Mouse (Mus musculus): ENCODE measurements around the gene Cep83. TPM values are rescaled to one million over a fixed set of nuclear protein-coding genes. Genes with fewer than 3 reads are reported as not detected.
"Not testable (repeated sequence)": the region's sequence is repeated elsewhere in the genome, so short reads cannot be mapped to it uniquely, and the experiment has no call there.

Cep83 gene
- polyA plus RNA-seq, 1 experiment from 2014 or later: 22.7 TPM

DNA sequence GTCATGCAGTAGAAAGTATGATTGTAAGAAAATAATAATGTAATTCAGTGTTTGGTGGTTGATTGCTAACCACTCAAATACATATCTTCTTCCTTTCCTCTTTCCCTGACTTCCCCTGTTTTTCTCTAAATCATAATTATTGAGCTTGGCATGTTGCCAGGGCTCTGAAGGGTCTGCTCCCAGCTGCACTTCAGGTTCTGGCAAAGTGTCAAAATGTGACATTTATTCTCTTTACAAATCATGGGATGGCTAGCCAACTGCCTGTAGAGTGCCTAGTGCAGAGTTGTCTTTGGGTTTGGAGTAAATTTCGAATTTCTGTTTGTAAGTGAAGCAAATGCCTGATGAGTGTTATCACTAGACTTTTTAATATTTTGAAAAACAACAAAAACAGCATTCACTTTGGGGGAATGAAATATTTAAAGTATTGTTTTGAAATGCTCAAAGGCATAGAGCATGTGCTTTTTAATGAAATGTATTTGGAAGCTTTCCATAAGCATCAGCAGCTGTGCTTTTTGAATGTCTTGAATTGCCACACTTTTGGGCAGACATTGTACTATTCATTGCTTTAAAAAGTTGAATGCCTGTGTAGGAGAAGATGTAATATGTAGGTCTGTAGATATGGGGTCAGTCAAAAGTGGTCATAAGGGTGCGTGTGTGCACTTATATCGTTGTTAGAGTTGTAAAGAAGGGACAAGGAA lies 21.3 kb downstream of the Cep83 start:
- 78% methylated on average over 3 of the region's 3 CpGs for WGBS
- Histone ChIP-seq H3K36me3 (no peaks in the 10 kb centered on the region), H3K27ac (replicated peaks) (no peak overlapping the region), H3K9me3 (0 out of 2 replicates have a peak, but pooled peaks cover 5% of the 10 kb centered on the region), H3K9ac (no peak overlapping the region), H3K4me3 (no peak overlapping the region), H3K4me1 (replicated peaks) (peaks cover 8% of the 10 kb centered on the region; the same call in 1 of the 2 replicates), H3K4me2 (no peak overlapping the region), H3K27me3 (no peaks in the 10 kb centered on the region)
- ATAC-seq (ENCODE audit: low read depth): no peak

GRCm38 (mm10) chr10:94710320-94710695 lies 21.9 kb downstream of the Cep83 start:
- H3K36me3 ChIP-seq: no peaks in the 10 kb centered on the region
- no peak overlapping the region for H3K4me3 ChIP-seq
- H3K4me1 ChIP-seq (replicated peaks): peaks cover 8% of the 10 kb centered on the region; the same call in 1 of the 2 replicates
- H3K9me3 ChIP-seq: 0 out of 2 replicates have a peak, but pooled peaks cover 5% of the 10 kb centered on the region
- ATAC-seq (ENCODE audit: low read depth): no peak
- H3K4me2 ChIP-seq: no peak overlapping the region
- WGBS: 93% methylated on average over 2 of the region's 2 CpGs
- no peaks in the 10 kb centered on the region for H3K27me3 ChIP-seq
- H3K9ac ChIP-seq: no peak overlapping the region
- H3K27ac ChIP-seq (replicated peaks): no peak overlapping the region

GRCm38 (mm10) chr10:94720300-94720699 lies 31.8 kb downstream of the Cep83 start:
- H3K4me2 ChIP-seq: no peak overlapping the region
- 0 out of 2 replicates have a peak, but pooled peaks cover 5% of the 10 kb centered on the region for H3K4me1 ChIP-seq (replicated peaks)
- no peaks in the 10 kb centered on the region for H3K27me3 ChIP-seq
- no peak overlapping the region for H3K4me3 ChIP-seq
- H3K9ac ChIP-seq: no peak overlapping the region
- peaks cover 13% of the 10 kb centered on the region; the same call in 1 of the 2 replicates for H3K36me3 ChIP-seq
- WGBS: 94% methylated on average over 6 of the region's 6 CpGs
- no peak for ATAC-seq (ENCODE audit: low read depth)
- H3K9me3 ChIP-seq: no peaks in the 10 kb centered on the region
- H3K27ac ChIP-seq (replicated peaks): no peak overlapping the region

DNA sequence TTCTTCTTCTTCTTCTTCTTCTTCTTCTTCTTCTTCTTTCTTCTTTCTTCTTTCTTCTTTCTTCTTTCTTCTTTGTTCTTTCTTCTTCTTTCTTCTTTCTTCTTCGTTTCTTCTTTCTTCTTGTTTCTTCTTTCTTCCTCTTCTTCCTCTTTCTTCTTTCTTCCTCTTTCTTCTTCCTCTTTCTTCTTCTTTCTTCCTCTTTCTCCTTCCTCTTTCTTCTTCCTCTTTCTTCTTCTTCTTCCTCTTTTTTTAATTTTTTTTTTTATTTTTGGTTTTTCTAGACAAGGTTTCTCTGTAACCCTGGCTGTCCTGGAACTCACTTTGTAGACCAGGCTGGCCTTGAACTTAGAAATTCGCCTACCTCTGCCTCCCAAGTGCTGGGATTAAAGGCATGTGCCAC lies 39.6 kb downstream of the Cep83 start:
- H3K27ac ChIP-seq (replicated peaks); H3K4me2 ChIP-seq; H3K9me3 ChIP-seq; H3K9ac ChIP-seq; H3K36me3 ChIP-seq; ATAC-seq (ENCODE audit: low read depth); H3K27me3 ChIP-seq; H3K4me3 ChIP-seq; H3K4me1 ChIP-seq (replicated peaks): not testable (repeated sequence)
- WGBS: 90% methylated on average over 2 of the region's 2 CpGs

DNA sequence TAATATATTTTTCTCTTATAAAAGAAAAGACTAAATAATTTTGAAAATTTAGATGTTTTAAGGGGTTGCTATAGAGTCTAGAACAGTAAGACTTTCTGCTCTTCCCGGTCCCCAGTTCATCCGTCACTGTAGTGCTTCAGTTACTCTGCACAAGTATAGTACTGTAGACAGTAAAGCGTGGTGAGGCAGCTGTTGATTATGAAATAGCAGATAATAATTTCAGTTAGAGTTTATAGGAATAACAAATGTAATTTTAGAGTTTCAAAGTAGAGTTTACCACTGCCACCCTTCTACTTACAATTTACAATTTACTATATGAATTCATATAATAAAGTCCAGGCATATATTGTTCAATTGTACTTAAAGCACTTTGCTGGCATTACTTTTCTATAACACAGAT lies 42.0 kb downstream of the Cep83 start:
- whole genome bisulfite sequencing: 98% methylated on average over 3 of the region's 3 CpGs
- Histone ChIP-seq H3K27ac (replicated peaks) (no peak overlapping the region), H3K4me3 (no peak overlapping the region), H3K36me3 (0 out of 2 replicates have a peak, but pooled peaks cover 7% of the 10 kb centered on the region), H3K4me2 (no peak overlapping the region), H3K27me3 (no peaks in the 10 kb centered on the region), H3K4me1 (replicated peaks) (no peaks in the 10 kb centered on the region), H3K9ac (no peak overlapping the region), H3K9me3 (no peaks in the 10 kb centered on the region)
- ATAC-seq (ENCODE audit: low read depth): no peak

DNA sequence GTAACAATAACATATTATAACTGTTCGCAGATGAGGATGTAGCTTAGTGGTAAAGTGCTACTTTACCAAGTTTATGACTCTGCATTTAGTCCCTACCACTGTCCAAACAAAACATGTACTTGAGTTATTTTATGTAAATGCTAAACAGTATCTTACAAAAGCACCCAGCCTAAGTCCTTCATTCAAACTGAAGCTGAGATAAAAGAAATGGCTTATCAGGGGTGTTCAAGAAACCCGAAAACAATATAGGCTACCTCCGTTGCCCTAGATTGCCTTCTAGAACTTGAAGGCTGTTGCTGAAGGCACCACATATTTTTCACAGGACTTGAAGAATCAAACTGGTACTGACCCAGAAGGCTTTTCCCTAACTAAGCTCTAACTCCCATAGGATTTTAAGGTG lies 46.4 kb downstream of the Cep83 start:
- no peaks in the 10 kb centered on the region for H3K27me3 ChIP-seq
- no peaks in the 10 kb centered on the region for H3K9me3 ChIP-seq
- no peak overlapping the region for H3K4me2 ChIP-seq
- no peak overlapping the region for H3K4me3 ChIP-seq
- no peaks in the 10 kb centered on the region for H3K36me3 ChIP-seq
- H3K4me1 ChIP-seq (replicated peaks): no peaks in the 10 kb centered on the region
- no peak overlapping the region for H3K9ac ChIP-seq
- H3K27ac ChIP-seq (replicated peaks): no peak overlapping the region
- no peak for ATAC-seq (ENCODE audit: low read depth)
- WGBS: 96% methylated on average over 3 of the region's 3 CpGs

- Histone ChIP-seq H3K27me3 (no peaks in the 10 kb centered on the region), H3K4me2 (no peak overlapping the region), H3K9ac (no peak overlapping the region), H3K27ac (replicated peaks) (no peak overlapping the region), H3K4me3 (no peak overlapping the region), H3K36me3 (no peaks in the 10 kb centered on the region), H3K4me1 (replicated peaks) (no peaks in the 10 kb centered on the region), H3K9me3 (no peaks in the 10 kb centered on the region)
- 83% methylated on average over 2 of the region's 2 CpGs for WGBS
- no peak for ATAC-seq (ENCODE audit: low read depth)
Measured at GRCm38 (mm10) chr10:94740221-94740620, 51.8 kb downstream of the Cep83 start.

- H3K4me3 ChIP-seq: no peak overlapping the region
- H3K9ac ChIP-seq: no peak overlapping the region
- no peaks in the 10 kb centered on the region for H3K36me3 ChIP-seq
- no peaks in the 10 kb centered on the region for H3K27me3 ChIP-seq
- 90% methylated on average over 3 of the region's 3 CpGs for WGBS
- no peaks in the 10 kb centered on the region for H3K4me1 ChIP-seq (replicated peaks)
- H3K27ac ChIP-seq (replicated peaks): no peak overlapping the region
- H3K9me3 ChIP-seq: no peaks in the 10 kb centered on the region
- H3K4me2 ChIP-seq: no peak overlapping the region
- no peak for ATAC-seq (ENCODE audit: low read depth)
Measured at GRCm38 (mm10) chr10:94741459-94741858, 53.0 kb downstream of the Cep83 start.

DNA sequence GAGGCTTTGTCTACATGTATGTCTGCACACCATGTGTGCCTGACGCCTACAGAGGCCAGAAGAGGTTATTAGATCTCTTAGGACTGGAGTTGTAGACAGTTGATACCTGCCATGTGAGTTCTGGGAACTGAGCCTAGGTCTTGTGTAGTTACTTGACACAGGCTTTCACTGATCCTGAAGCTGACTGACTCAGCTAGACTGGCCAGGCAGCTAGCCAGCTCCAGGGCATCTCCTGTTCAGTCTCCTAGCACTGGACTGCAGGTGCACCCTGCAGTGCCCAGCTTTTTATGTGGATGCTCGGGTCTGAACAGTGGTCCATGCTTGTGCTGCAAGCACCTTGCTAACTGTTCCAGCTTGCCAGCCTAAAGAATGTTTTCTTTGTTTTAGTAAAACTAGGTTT lies 58.6 kb downstream of the Cep83 start:
- no peak overlapping the region for H3K4me3 ChIP-seq
- H3K36me3 ChIP-seq: peaks cover 10% of the 10 kb centered on the region; the same call in 1 of the 2 replicates
- H3K4me1 ChIP-seq (replicated peaks): no peaks in the 10 kb centered on the region
- no peak overlapping the region for H3K9ac ChIP-seq
- H3K4me2 ChIP-seq: no peak overlapping the region
- no peaks in the 10 kb centered on the region for H3K9me3 ChIP-seq
- no peaks in the 10 kb centered on the region for H3K27me3 ChIP-seq
- WGBS: 79% methylated on average over 2 of the region's 2 CpGs
- no peak overlapping the region for H3K27ac ChIP-seq (replicated peaks)
- no peak for ATAC-seq (ENCODE audit: low read depth)

- Histone ChIP-seq H3K4me2 (no peak overlapping the region), H3K4me1 (replicated peaks) (no peaks in the 10 kb centered on the region), H3K9ac (no peak overlapping the region), H3K36me3 (peaks cover 8% of the 10 kb centered on the region; the same call in 1 of the 2 replicates), H3K9me3 (no peaks in the 10 kb centered on the region), H3K4me3 (no peak overlapping the region), H3K27me3 (no peaks in the 10 kb centered on the region), H3K27ac (replicated peaks) (no peak overlapping the region)
- WGBS: 54% methylated on average over 3 of the region's 3 CpGs
- ATAC-seq (ENCODE audit: low read depth): no peak
Measured at GRCm38 (mm10) chr10:94771496-94771895, 83.0 kb downstream of the Cep83 start.

GRCm38 (mm10) chr10:94777576-94777975 lies 89.1 kb downstream of the Cep83 start:
- no peak overlapping the region for H3K27ac ChIP-seq (replicated peaks)
- no peaks in the 10 kb centered on the region for H3K27me3 ChIP-seq
- no peak overlapping the region for H3K4me2 ChIP-seq
- ATAC-seq (ENCODE audit: low read depth): no peak
- 91% methylated on average over 3 of the region's 3 CpGs for WGBS
- H3K9me3 ChIP-seq: no peaks in the 10 kb centered on the region
- no peak overlapping the region for H3K9ac ChIP-seq
- no peak overlapping the region for H3K4me3 ChIP-seq
- no peaks in the 10 kb centered on the region for H3K4me1 ChIP-seq (replicated peaks)
- H3K36me3 ChIP-seq: peaks cover 10% of the 10 kb centered on the region; the same call in 1 of the 2 replicates

GRCm38 (mm10) chr10:94779319-94779718 lies 90.9 kb downstream of the Cep83 start:
- Histone ChIP-seq H3K4me1 (replicated peaks) (no peaks in the 10 kb centered on the region), H3K4me3 (no peak overlapping the region), H3K9ac (no peak overlapping the region), H3K9me3 (no peaks in the 10 kb centered on the region), H3K27ac (replicated peaks) (no peak overlapping the region), H3K36me3 (peaks cover 10% of the 10 kb centered on the region; the same call in 1 of the 2 replicates), H3K27me3 (no peaks in the 10 kb centered on the region), H3K4me2 (no peak overlapping the region)
- 97% methylated on average over 4 of the region's 4 CpGs for WGBS
- ATAC-seq (ENCODE audit: low read depth): no peak
